Mouse (Mus musculus): ENCODE measurements around the gene Cd209g. TPM values are rescaled to one million over a fixed set of nuclear protein-coding genes. Genes with fewer than 3 reads are reported as not detected.
A peak's percentile ranks its signal among the peaks of the same experiment; 100 is the strongest.

The Cd209g gene
- polyA plus RNA-seq, 1 experiment from 2014 or later, result not detected

DNA sequence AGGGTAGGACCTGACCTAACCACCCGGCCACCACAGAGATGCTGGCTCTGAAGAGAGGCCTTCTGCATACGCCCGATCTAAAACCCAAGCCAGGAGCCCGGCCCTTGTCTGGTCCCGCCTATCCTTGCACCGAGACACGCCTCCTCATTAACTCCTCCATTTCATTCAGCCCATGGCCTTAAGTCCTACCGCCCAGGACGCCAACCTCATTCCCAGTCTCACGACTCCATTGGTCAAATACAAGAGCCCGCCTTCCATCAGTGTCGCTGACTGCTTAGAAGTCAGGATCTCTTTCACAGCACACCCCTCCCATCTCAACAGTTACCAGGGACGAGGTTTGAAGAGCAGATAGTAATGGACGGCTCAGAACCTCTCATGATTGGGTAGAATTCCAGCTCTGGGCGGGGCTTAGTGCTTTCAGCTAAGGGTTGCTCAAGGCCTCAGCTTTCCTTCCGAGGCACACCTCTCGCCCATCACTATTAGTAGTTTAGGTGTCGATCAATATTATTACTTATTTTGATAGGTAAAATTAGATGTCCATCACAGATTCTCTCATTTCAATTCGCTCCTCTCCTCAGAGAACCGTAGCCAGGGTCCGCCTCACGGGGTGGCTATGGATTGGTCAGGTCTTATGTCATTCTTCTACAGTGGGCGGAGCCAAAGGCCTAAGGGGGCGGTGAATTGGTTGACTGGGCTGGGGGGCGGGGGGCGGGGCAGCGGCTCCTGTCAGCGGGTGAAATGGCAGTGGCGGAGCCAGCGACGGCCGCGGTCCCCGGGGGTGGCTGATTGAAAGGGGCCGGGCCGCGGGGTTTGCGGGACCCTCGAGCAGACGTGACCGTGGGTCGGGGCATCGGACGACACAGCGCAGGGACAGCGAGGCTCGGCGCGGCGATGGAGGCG is 32.2 kb downstream of the Cd209g start, which contains the start of gene Evi5l:
Evi5l (plus strand) TSS at position 716 of the 900 bp plus-strand sequence.
- Histone ChIP-seq H3K27ac (replicated peaks) (no peak within 1 kb of the TSS; the same call in 1 of the 2 replicates), H3K9me3 (no peaks in the 10 kb centered on the region), H3K36me3 (no peaks in the 10 kb centered on the region), H3K4me2 (peak within 1 kb of the TSS; percentile 89), H3K4me1 (peaks cover 14% of the 10 kb centered on the region), H3K27me3 (replicated peaks) (no peaks in the 10 kb centered on the region), H3K4me3 (peak within 1 kb of the TSS; percentile 90), H3K9ac (peak within 1 kb of the TSS; percentile 95)
- under 1% methylated on average over 51 of the region's 51 CpGs for WGBS
- peak; percentile 96 for ATAC-seq (ENCODE audit: extremely low read depth, insufficient number of reproducible peaks, low FRiP score, low TSS enrichment)

DNA sequence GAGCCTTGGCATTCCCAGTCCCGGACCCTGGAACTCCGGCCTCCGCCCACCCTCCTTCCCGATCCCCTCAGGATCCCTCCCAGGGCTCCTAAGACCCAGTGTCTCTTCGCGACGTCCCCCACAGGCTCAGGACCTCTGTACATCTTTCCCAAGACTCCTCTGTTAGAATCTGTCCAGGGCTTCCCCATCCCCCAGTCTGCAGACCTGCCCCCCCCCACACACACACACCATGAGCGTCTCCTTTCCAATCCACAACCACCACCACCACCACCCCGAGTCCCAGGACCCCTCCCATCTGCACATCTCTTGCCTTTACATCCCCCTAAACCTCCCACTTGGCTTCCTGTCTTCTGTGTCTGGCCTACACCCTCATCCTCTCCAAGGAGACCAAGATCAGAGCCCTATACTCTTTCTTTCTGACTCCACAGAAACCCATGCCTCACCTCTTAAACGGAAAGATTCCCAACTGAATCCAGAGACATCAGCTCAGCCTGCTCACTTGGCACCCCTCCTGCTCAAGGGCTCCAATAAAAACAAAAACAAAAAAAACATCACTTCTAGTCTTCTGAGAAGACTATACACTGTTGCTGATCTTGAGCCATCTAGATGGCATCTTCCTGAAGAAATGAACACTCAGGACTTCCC is 33.1 kb downstream of the Cd209g start:
- Histone ChIP-seq H3K27ac (replicated peaks) (no peak overlapping the region), H3K4me3 (peak overlapping the region; percentile 90), H3K36me3 (0 out of 2 replicates have a peak, but pooled peaks cover 2% of the 10 kb centered on the region), H3K27me3 (replicated peaks) (no peaks in the 10 kb centered on the region), H3K4me1 (peaks cover 14% of the 10 kb centered on the region), H3K9me3 (no peaks in the 10 kb centered on the region), H3K9ac (peak overlapping the region; percentile 95), H3K4me2 (peak overlapping the region; percentile 89)
- no peak for ATAC-seq (ENCODE audit: extremely low read depth, insufficient number of reproducible peaks, low FRiP score, low TSS enrichment)
- 12% methylated on average over 10 of the region's 10 CpGs for WGBS

DNA sequence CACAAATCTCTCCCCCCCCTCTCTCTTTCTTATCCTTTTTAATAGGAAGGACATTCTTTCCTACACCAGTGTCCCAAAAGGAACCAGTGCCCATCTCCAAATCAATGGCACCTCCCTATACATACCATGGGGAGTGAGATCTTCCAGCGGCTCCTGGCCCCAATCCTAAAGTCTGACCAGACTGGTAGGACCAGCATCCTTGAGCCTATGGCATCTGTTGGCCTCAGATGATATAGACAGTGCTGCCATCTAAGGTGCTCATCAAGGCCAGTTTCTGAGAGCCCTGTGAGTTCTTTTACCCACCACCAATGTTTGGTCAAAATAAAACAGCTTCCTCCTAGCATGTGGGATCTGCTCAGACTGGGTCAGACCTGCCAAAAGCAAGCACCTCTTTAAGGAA is 34.0 kb downstream of the Cd209g start:
- H3K4me2 ChIP-seq, result no peak overlapping the region

DNA sequence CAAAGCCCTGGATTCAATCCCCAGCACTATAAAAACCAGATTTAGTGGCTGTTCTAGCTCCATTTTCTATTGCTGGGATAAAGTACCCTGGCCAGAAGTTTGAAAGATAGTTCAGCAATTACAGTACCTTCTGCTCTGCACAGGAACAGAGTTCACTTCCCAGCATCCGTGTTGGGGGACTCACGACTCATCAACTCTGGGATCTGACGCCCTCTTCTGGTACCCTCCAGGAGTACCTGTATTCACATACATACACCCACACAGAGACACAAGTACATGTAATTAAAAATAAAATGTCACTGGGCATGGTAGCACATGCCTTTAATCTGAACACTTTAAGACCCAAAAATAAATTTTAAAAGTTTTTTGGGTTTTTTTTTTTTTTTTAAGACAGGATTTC is 38.6 kb downstream of the Cd209g start:
- Histone ChIP-seq H3K9ac (no peak overlapping the region), H3K36me3 (peaks cover 8% of the 10 kb centered on the region; the same call in 1 of the 2 replicates), H3K27me3 (replicated peaks) (no peaks in the 10 kb centered on the region), H3K27ac (replicated peaks) (no peak overlapping the region), H3K9me3 (no peaks in the 10 kb centered on the region), H3K4me1 (peaks cover 2% of the 10 kb centered on the region; the same call in 1 of the 2 replicates), H3K4me2 (no peak overlapping the region), H3K4me3 (no peak overlapping the region)
- 60% methylated on average over 3 of the region's 3 CpGs for WGBS
- ATAC-seq (ENCODE audit: extremely low read depth, insufficient number of reproducible peaks, low FRiP score, low TSS enrichment), result no peak

More for the DNA sequence above, 34.0 kb downstream of the Cd209g start:
- H3K9ac ChIP-seq, result no peak overlapping the region
- WGBS, result 85% methylated on average over 1 of the region's 1 CpGs
- H3K4me1 ChIP-seq, result peaks cover 14% of the 10 kb centered on the region
- no peak for ATAC-seq (ENCODE audit: extremely low read depth, insufficient number of reproducible peaks, low FRiP score, low TSS enrichment)
- no peaks in the 10 kb centered on the region for H3K27me3 ChIP-seq (replicated peaks)
- H3K9me3 ChIP-seq, result no peaks in the 10 kb centered on the region
- no peak overlapping the region for H3K27ac ChIP-seq (replicated peaks)
- H3K36me3 ChIP-seq, result 0 out of 2 replicates have a peak, but pooled peaks cover 2% of the 10 kb centered on the region
- H3K4me3 ChIP-seq, result no peak overlapping the region

DNA sequence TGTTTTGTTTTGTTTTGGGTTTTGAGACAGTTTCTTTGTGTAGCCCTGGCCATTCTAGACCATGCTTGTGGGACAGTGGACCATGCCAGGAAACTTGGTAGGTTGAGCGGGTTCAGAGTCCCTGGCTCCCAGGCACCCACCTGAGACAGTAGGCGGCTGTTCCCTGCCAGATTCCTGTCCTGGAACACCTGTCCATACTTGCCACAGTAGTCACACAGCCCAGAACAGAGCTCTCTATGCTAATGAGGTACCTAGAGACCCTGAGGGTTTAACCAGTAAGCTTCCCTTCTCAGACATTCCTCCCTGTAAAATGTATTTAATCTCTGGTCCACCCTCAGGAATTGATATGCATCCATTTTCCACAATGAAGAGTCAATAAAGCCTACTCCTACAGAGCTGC is 40.1 kb downstream of the Cd209g start:
- 85% methylated on average over 2 of the region's 2 CpGs for WGBS
- H3K27ac ChIP-seq (replicated peaks), result no peak overlapping the region
- no peak overlapping the region for H3K9ac ChIP-seq
- no peaks in the 10 kb centered on the region for H3K27me3 ChIP-seq (replicated peaks)
- H3K4me1 ChIP-seq, result no peaks in the 10 kb centered on the region
- no peaks in the 10 kb centered on the region for H3K9me3 ChIP-seq
- ATAC-seq (ENCODE audit: extremely low read depth, insufficient number of reproducible peaks, low FRiP score, low TSS enrichment), result no peak
- no peak overlapping the region for H3K4me3 ChIP-seq
- no peak overlapping the region for H3K4me2 ChIP-seq
- H3K36me3 ChIP-seq, result peaks cover 8% of the 10 kb centered on the region; the same call in 1 of the 2 replicates

DNA sequence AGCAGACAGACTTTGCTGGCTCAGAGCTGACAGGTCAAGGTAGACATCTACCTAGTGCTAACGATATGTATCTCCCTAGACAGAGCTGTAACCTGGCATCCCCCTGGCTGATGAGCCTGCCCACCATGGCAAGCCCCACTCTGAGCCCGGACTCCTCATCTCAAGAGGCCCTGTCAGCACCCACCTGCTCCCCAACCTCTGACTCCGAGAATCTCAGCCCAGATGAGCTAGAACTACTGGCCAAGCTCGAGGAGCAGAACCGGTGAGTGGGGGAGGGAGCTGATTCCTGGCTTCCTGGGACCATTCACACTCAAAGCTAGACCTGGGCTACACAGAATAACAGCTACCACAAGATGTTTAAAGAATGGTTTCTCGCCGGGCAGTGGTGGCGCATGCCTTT is 49.5 kb downstream of the Cd209g start:
- Histone ChIP-seq H3K27ac (replicated peaks) (no peak overlapping the region), H3K9me3 (no peaks in the 10 kb centered on the region), H3K9ac (no peak overlapping the region), H3K4me2 (no peak overlapping the region), H3K4me1 (no peaks in the 10 kb centered on the region), H3K36me3 (peaks cover 50% of the 10 kb centered on the region), H3K27me3 (replicated peaks) (no peaks in the 10 kb centered on the region), H3K4me3 (no peak overlapping the region)
- 67% methylated on average over 8 of the region's 8 CpGs for WGBS
- ATAC-seq (ENCODE audit: extremely low read depth, insufficient number of reproducible peaks, low FRiP score, low TSS enrichment), result no peak

DNA sequence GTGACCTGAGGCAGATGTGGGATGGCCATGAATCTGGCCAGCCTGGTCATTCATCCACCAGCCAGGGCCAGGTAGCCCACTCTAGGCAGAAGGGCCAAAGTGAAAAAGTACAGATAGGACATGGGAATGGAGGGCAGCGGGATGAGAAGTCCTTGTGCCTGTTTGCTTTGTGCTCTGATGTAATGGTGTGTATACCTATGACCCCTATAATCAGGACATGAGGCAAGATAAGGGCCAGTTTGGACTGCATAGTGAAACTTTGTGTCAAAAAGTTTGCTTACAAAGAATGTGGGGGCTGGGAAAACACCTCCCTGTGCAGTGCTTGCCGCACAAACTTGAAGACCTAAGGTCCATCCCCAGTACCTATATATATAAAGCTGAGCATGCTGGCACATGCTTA is 52.3 kb downstream of the Cd209g start:
- Histone ChIP-seq H3K27me3 (replicated peaks) (no peaks in the 10 kb centered on the region), H3K4me1 (0 out of 2 replicates have a peak, but pooled peaks cover 5% of the 10 kb centered on the region), H3K4me2 (no peak overlapping the region), H3K27ac (replicated peaks) (no peak overlapping the region), H3K4me3 (no peak overlapping the region), H3K36me3 (peaks cover 57% of the 10 kb centered on the region), H3K9ac (no peak overlapping the region), H3K9me3 (no peaks in the 10 kb centered on the region)
- WGBS, result 91% methylated on average over 2 of the region's 2 CpGs
- no peak for ATAC-seq (ENCODE audit: extremely low read depth, insufficient number of reproducible peaks, low FRiP score, low TSS enrichment)

Other genes with a start within 250 kb of the Cd209g start
- gene Cd209b, start 207.3 kb upstream of the Cd209g start, polyA plus RNA-seq (2015; fragmentation: Nextera tagmentation; extraction: Ambion mirVana), result not detected in 2 replicates
- 0.14 and 0.19 TPM in 2 replicates for gene Cd209c, start 179.4 kb upstream of the Cd209g start, polyA plus RNA-seq (2015; fragmentation: Nextera tagmentation; extraction: Ambion mirVana)
- not detected in 2 replicates for gene Cd209f, start 28.3 kb upstream of the Cd209g start, polyA plus RNA-seq (2015; fragmentation: Nextera tagmentation; extraction: Ambion mirVana)
- gene Evi5l, start 32.5 kb downstream of the Cd209g start, polyA plus RNA-seq (2015; fragmentation: Nextera tagmentation; extraction: Ambion mirVana), result 14.3 and 15.3 TPM in 2 replicates
- 0.72 and 0.87 TPM in 2 replicates for gene Prr36, start 83.4 kb downstream of the Cd209g start, polyA plus RNA-seq (2015; fragmentation: Nextera tagmentation; extraction: Ambion mirVana)
- gene Lrrc8e, start 92.7 kb downstream of the Cd209g start, polyA plus RNA-seq (2015; fragmentation: Nextera tagmentation; extraction: Ambion mirVana), result 0.06 TPM in 1 of 2 replicates, not detected in the other
- 18.8 and 22.8 TPM in 2 replicates for gene Map2k7, start 104.6 kb downstream of the Cd209g start, polyA plus RNA-seq (2015; fragmentation: Nextera tagmentation; extraction: Ambion mirVana)
- gene Gm49320, start 104.8 kb downstream of the Cd209g start, polyA plus RNA-seq (2015; fragmentation: Nextera tagmentation; extraction: Ambion mirVana), result 0.52 TPM in 1 of 2 replicates, not detected in the other
- gene Tgfbr3l, start 114.1 kb downstream of the Cd209g start, polyA plus RNA-seq (2015; fragmentation: Nextera tagmentation; extraction: Ambion mirVana), result 2.2 and 2.5 TPM in 2 replicates
- 39.5 and 42.8 TPM in 2 replicates for gene Snapc2, start 119.0 kb downstream of the Cd209g start, polyA plus RNA-seq (2015; fragmentation: Nextera tagmentation; extraction: Ambion mirVana)
- 35.1 and 38.4 TPM in 2 replicates for gene Ctxn1, start 125.2 kb downstream of the Cd209g start, polyA plus RNA-seq (2015; fragmentation: Nextera tagmentation; extraction: Ambion mirVana)
- gene Timm44, start 141.8 kb downstream of the Cd209g start, polyA plus RNA-seq (2015; fragmentation: Nextera tagmentation; extraction: Ambion mirVana), result 54.4 and 54.9 TPM in 2 replicates
- 11.5 and 14.6 TPM in 2 replicates for gene Ccl25, start 191.1 kb downstream of the Cd209g start, polyA plus RNA-seq (2015; fragmentation: Nextera tagmentation; extraction: Ambion mirVana)
- 162 and 163 TPM in 2 replicates for gene Elavl1, start 191.3 kb downstream of the Cd209g start, polyA plus RNA-seq (2015; fragmentation: Nextera tagmentation; extraction: Ambion mirVana)